Mouse (Mus musculus): ENCODE measurements at regions not wholly inside any gene's neighbourhood (a gene's known extent, or its start where the extent isn't known, plus 50 kb on each side); places are given as distances from the start of the nearest gene placed in this dataset.

DNA sequence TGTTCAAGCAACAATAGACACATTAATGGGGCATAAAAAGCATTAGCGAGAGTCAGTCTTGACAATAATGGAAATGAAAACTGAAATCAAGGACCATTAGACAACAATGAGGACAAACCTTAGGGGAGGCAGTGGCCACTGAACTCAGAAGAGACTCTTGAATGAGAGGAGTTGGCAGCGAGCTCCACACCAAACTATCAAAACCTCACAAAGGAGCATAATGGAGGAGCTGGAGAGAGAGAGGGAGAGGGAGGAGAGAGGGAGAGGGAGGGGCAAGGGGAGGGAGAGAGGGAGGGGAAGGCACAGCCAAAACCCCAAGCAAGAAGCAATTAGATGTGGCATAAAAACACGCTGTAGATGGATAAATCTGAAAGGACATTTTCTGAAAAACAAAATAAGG lies 227.4 kb upstream of the Msx2 start:
- Histone ChIP-seq H3K27me3 (ENCODE audit: insufficient read depth, low read length) (no peaks in the 10 kb centered on the region), H3K9me3 (ENCODE audit: low read length) (no peaks in the 10 kb centered on the region), H3K4me1 (ENCODE audit: insufficient read depth, low read length) (no peaks in the 10 kb centered on the region), H3K4me3 (ENCODE audit: low read length) (no peak overlapping the region), H3K27ac (ENCODE audit: low read length) (no peak overlapping the region), H3K36me3 (ENCODE audit: insufficient read depth, low read length) (no peaks in the 10 kb centered on the region), H3K4me2 (replicated peaks; ENCODE audit: low read depth, low read length) (no peak overlapping the region), H3K9ac (replicated peaks; ENCODE audit: low read length) (no peak overlapping the region)
- ATAC-seq (ENCODE audit: low FRiP score, low TSS enrichment): no peak
- 72% methylated on average over 3 of the region's 3 CpGs for WGBS

- Histone ChIP-seq H3K27me3 (ENCODE audit: insufficient read depth, low read length) (no peaks in the 10 kb centered on the region), H3K9me3 (ENCODE audit: low read length) (no peaks in the 10 kb centered on the region), H3K27ac (ENCODE audit: low read length) (no peak overlapping the region), H3K4me1 (ENCODE audit: insufficient read depth, low read length) (no peaks in the 10 kb centered on the region), H3K36me3 (ENCODE audit: insufficient read depth, low read length) (no peaks in the 10 kb centered on the region), H3K4me2 (replicated peaks; ENCODE audit: low read depth, low read length) (no peak overlapping the region), H3K4me3 (ENCODE audit: low read length) (no peak overlapping the region), H3K9ac (replicated peaks; ENCODE audit: low read length) (no peak overlapping the region)
- ATAC-seq (ENCODE audit: low FRiP score, low TSS enrichment): no peak
- 36% methylated on average over 6 of the region's 6 CpGs for WGBS
Measured at GRCm38 (mm10) chr13:53697954-53698353, 225.1 kb upstream of the Msx2 start.

GRCm38 (mm10) chr13:53695385-53695784 lies 222.5 kb upstream of the Msx2 start:
- Histone ChIP-seq H3K27ac (ENCODE audit: low read length) (no peak overlapping the region), H3K27me3 (ENCODE audit: insufficient read depth, low read length) (no peaks in the 10 kb centered on the region), H3K4me2 (replicated peaks; ENCODE audit: low read depth, low read length) (no peak overlapping the region), H3K4me3 (ENCODE audit: low read length) (no peak overlapping the region), H3K9ac (replicated peaks; ENCODE audit: low read length) (no peak overlapping the region), H3K4me1 (ENCODE audit: insufficient read depth, low read length) (no peaks in the 10 kb centered on the region), H3K9me3 (ENCODE audit: low read length) (no peaks in the 10 kb centered on the region), H3K36me3 (ENCODE audit: insufficient read depth, low read length) (no peaks in the 10 kb centered on the region)
- ATAC-seq (ENCODE audit: low FRiP score, low TSS enrichment): no peak
- WGBS: 36% methylated on average over 3 of the region's 3 CpGs

DNA sequence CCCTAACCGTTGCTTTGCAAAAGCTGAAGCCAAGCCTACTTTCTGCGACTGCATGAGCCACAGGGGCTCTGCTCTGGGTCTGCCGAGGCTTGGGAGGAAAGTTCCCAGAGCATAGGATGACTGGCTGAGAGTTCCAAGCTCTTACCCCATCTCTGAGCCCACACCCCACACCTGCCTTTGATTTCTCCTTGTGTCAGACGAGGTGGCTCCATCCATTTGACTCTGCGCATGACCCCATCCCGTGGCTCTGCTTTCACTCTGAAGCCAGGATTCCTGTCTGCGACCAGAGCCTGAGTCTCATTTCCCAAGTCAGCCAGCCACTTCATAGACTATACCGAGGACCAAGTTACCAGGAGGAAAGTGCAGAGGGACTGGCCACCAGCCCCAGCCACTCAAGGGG lies 216.1 kb upstream of the Msx2 start:
- Histone ChIP-seq H3K4me1 (ENCODE audit: insufficient read depth, low read length) (no peaks in the 10 kb centered on the region), H3K27me3 (ENCODE audit: insufficient read depth, low read length) (no peaks in the 10 kb centered on the region), H3K4me3 (ENCODE audit: low read length) (peak overlapping the region; percentile 27), H3K9ac (replicated peaks; ENCODE audit: low read length) (peak overlapping the region; percentile 38; the same call in 1 of the 2 replicates), H3K27ac (ENCODE audit: low read length) (no peak overlapping the region), H3K36me3 (ENCODE audit: insufficient read depth, low read length) (no peaks in the 10 kb centered on the region), H3K9me3 (ENCODE audit: low read length) (no peaks in the 10 kb centered on the region), H3K4me2 (replicated peaks; ENCODE audit: low read depth, low read length) (peak overlapping the region; percentile 46)
- no peak for ATAC-seq (ENCODE audit: low FRiP score, low TSS enrichment)
- 39% methylated on average over 8 of the region's 8 CpGs for WGBS

DNA sequence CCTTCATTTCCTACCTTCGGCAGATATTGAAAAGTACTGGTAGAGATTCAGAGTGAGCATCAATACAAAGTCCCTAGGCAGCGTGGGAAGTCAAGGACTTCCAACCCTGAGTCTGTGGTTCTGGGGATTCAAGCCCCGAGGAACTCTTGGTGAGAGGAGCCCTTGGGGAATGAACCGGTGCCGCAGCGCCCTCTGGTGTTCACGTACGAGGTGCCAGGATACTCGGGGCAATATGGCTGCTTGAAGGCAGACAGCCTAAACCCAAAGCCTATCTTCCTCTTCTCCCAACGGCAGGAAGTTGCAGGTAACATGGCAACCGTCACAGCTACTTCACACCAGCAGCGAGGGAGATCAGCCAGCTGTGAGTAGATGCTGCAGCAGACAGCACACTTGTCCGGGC lies 215.6 kb upstream of the Msx2 start:
- H3K4me3 ChIP-seq (ENCODE audit: low read length): peak overlapping the region; percentile 27
- no peak overlapping the region for H3K27ac ChIP-seq (ENCODE audit: low read length)
- no peaks in the 10 kb centered on the region for H3K9me3 ChIP-seq (ENCODE audit: low read length)
- no peaks in the 10 kb centered on the region for H3K36me3 ChIP-seq (ENCODE audit: insufficient read depth, low read length)
- WGBS: 7% methylated on average over 13 of the region's 13 CpGs
- peak; percentile 35; the same call in 1 of the 2 replicates for ATAC-seq (ENCODE audit: low FRiP score, low TSS enrichment)
- H3K4me1 ChIP-seq (ENCODE audit: insufficient read depth, low read length): no peaks in the 10 kb centered on the region
- peak overlapping the region; percentile 46 for H3K4me2 ChIP-seq (replicated peaks; ENCODE audit: low read depth, low read length)
- H3K27me3 ChIP-seq (ENCODE audit: insufficient read depth, low read length): no peaks in the 10 kb centered on the region
- H3K9ac ChIP-seq (replicated peaks; ENCODE audit: low read length): peak overlapping the region; percentile 38; the same call in 1 of the 2 replicates

- Histone ChIP-seq H3K4me2 (replicated peaks; ENCODE audit: low read depth, low read length) (no peak overlapping the region), H3K27me3 (ENCODE audit: insufficient read depth, low read length) (peaks cover 5% of the 10 kb centered on the region; the same call in 1 of the 2 replicates), H3K27ac (ENCODE audit: low read length) (no peak overlapping the region), H3K9ac (replicated peaks; ENCODE audit: low read length) (no peak overlapping the region), H3K4me3 (ENCODE audit: low read length) (no peak overlapping the region), H3K9me3 (ENCODE audit: low read length) (no peaks in the 10 kb centered on the region), H3K36me3 (ENCODE audit: insufficient read depth, low read length) (no peaks in the 10 kb centered on the region), H3K4me1 (ENCODE audit: insufficient read depth, low read length) (no peaks in the 10 kb centered on the region)
- ATAC-seq (ENCODE audit: low FRiP score, low TSS enrichment): no peak
- WGBS: 53% methylated on average over 5 of the region's 5 CpGs
Measured at GRCm38 (mm10) chr13:53684498-53684897, 211.6 kb upstream of the Msx2 start.

DNA sequence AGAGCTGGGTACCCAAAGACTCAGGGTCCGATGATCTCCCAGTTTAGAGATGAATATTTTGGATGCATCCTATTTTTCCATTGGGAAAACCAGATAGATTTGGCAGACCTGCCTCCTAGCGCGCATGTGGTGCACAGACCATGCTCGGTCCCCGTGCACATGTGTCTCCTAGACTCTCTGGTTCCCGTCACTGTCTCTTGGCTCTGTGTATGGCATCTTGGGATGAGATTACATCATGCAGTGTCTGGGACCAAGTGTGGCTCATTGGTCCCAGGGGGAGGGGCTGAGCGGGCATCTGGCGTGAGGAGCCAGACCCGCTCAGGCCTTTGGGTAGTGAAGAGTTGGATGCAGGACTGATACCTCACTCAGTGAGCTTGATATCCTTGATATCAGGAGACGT lies 204.3 kb upstream of the Msx2 start:
- Histone ChIP-seq H3K9ac (replicated peaks; ENCODE audit: low read length) (no peak overlapping the region), H3K36me3 (ENCODE audit: insufficient read depth, low read length) (no peaks in the 10 kb centered on the region), H3K9me3 (ENCODE audit: low read length) (no peaks in the 10 kb centered on the region), H3K27me3 (ENCODE audit: insufficient read depth, low read length) (peaks cover 5% of the 10 kb centered on the region; the same call in 1 of the 2 replicates), H3K27ac (ENCODE audit: low read length) (no peak overlapping the region), H3K4me1 (ENCODE audit: insufficient read depth, low read length) (no peaks in the 10 kb centered on the region), H3K4me3 (ENCODE audit: low read length) (no peak overlapping the region), H3K4me2 (replicated peaks; ENCODE audit: low read depth, low read length) (no peak overlapping the region)
- WGBS: 91% methylated on average over 10 of the region's 10 CpGs
- no peak for ATAC-seq (ENCODE audit: low FRiP score, low TSS enrichment)

DNA sequence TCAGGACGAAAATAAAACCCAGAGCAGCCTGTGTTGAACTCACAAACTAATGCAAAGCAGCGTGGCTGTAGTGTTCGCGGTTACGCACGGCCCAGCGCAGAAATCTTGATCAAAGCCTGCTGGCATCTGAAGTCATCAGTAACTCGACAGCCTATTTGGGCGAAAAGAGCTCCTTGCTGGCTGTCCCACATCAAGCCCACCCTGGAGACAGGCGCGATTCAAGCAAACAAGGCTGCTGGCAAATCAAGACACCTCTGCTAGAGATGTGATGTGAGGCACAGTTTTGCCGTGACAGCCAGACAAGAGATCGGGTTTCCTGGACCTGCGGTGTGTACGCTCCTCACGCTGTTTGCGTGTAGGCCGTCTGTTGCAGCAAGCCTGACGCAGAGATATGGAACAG lies 197.5 kb upstream of the Msx2 start:
- no peak for ATAC-seq (ENCODE audit: low FRiP score, low TSS enrichment)
- Histone ChIP-seq H3K4me3 (ENCODE audit: low read length) (no peak overlapping the region), H3K27ac (ENCODE audit: low read length) (no peak overlapping the region), H3K4me2 (replicated peaks; ENCODE audit: low read depth, low read length) (no peak overlapping the region), H3K4me1 (ENCODE audit: insufficient read depth, low read length) (no peaks in the 10 kb centered on the region), H3K36me3 (ENCODE audit: insufficient read depth, low read length) (no peaks in the 10 kb centered on the region), H3K27me3 (ENCODE audit: insufficient read depth, low read length) (no peaks in the 10 kb centered on the region), H3K9me3 (ENCODE audit: low read length) (0 out of 2 replicates have a peak, but pooled peaks cover 4% of the 10 kb centered on the region), H3K9ac (replicated peaks; ENCODE audit: low read length) (no peak overlapping the region)
- WGBS: 40% methylated on average over 19 of the region's 19 CpGs

- no peaks in the 10 kb centered on the region for H3K27me3 ChIP-seq (ENCODE audit: insufficient read depth, low read length)
- 97% methylated on average over 4 of the region's 4 CpGs for WGBS
- H3K4me2 ChIP-seq (replicated peaks; ENCODE audit: low read depth, low read length): no peak overlapping the region
- no peak overlapping the region for H3K27ac ChIP-seq (ENCODE audit: low read length)
- no peak overlapping the region for H3K9ac ChIP-seq (replicated peaks; ENCODE audit: low read length)
- H3K9me3 ChIP-seq (ENCODE audit: low read length): 0 out of 2 replicates have a peak, but pooled peaks cover 4% of the 10 kb centered on the region
- no peak for ATAC-seq (ENCODE audit: low FRiP score, low TSS enrichment)
- no peak overlapping the region for H3K4me3 ChIP-seq (ENCODE audit: low read length)
- H3K4me1 ChIP-seq (ENCODE audit: insufficient read depth, low read length): no peaks in the 10 kb centered on the region
- no peaks in the 10 kb centered on the region for H3K36me3 ChIP-seq (ENCODE audit: insufficient read depth, low read length)
Measured at GRCm38 (mm10) chr13:53667518-53667917, 194.6 kb upstream of the Msx2 start.

- Histone ChIP-seq H3K9ac (replicated peaks; ENCODE audit: low read length) (no peak overlapping the region), H3K9me3 (ENCODE audit: low read length) (0 out of 2 replicates have a peak, but pooled peaks cover 4% of the 10 kb centered on the region), H3K36me3 (ENCODE audit: insufficient read depth, low read length) (no peaks in the 10 kb centered on the region), H3K27ac (ENCODE audit: low read length) (no peak overlapping the region), H3K4me2 (replicated peaks; ENCODE audit: low read depth, low read length) (no peak overlapping the region), H3K4me1 (ENCODE audit: insufficient read depth, low read length) (no peaks in the 10 kb centered on the region), H3K27me3 (ENCODE audit: insufficient read depth, low read length) (no peaks in the 10 kb centered on the region), H3K4me3 (ENCODE audit: low read length) (no peak overlapping the region)
- WGBS: 83% methylated on average over 2 of the region's 2 CpGs
- no peak for ATAC-seq (ENCODE audit: low FRiP score, low TSS enrichment)
Measured at GRCm38 (mm10) chr13:53665592-53665991, 192.7 kb upstream of the Msx2 start.

All from kidney, embryonic 16.5 days (tissue).